ENCODE assay signal across 23 mouse cellular contexts in genomic region chr12:33144456-33144855, GRCm38 (mm10). TPM values are rescaled to one million over a fixed set of nuclear protein-coding genes. Genes with fewer than 3 reads are reported as not detected.
DNase-seq lines count a peak whose midpoint lies in the region; ATAC-seq and TF ChIP-seq lines count a peak whose summit lies in the region.
"Had no signal": no experiment of that assay in that cellular context is flagged by ENCODE, and none has a peak within 500 bp of the region (broad histone marks: within the 10 kb centered on the region; RNA-seq: fewer than 3 reads in every experiment).

No protein-coding gene starts in this region.

- H3K4me1 ChIP-seq in forebrain, embryonic 14.5 days (ENCODE audit: control insufficient read depth, insufficient read depth, low read length), result peaks cover 19% of the 10 kb centered on the region
- peaks cover 21% of the 10 kb centered on the region for H3K4me1 ChIP-seq in forebrain, embryonic 12.5 days

- 46% methylated on average over 8 of the region's 8 CpGs for WGBS in forebrain, embryonic 14.5 days
- 73% methylated on average over 8 of the region's 8 CpGs for WGBS in forebrain, embryonic 12.5 days

- H3K9ac ChIP-seq in forebrain, embryonic 14.5 days (ENCODE audit: low read length), result no peak overlapping the region
- no peak overlapping the region for H3K9ac ChIP-seq in forebrain, embryonic 12.5 days
- H3K9ac ChIP-seq: embryonic facial prominence, embryonic 13.5 days; forebrain, postnatal 0 days; hindbrain, embryonic 15.5 days; limb, embryonic 12.5 days; liver, embryonic 12.5 days; lung, embryonic 15.5 days; stomach, embryonic 15.5 days had no signal

- H3K27ac ChIP-seq in forebrain, embryonic 14.5 days (ENCODE audit: low read depth, low read length), result no peak overlapping the region
- H3K27ac ChIP-seq in forebrain, embryonic 12.5 days, result no peak overlapping the region
- H3K27ac ChIP-seq in layer of hippocampus, adult 2 months, result peak overlapping the region; percentile 53; the same call in 1 of the 2 replicates
- H3K27ac ChIP-seq: embryonic facial prominence, embryonic 13.5 days; hindbrain, embryonic 15.5 days; kidney, postnatal 0 days; limb, embryonic 12.5 days; liver, embryonic 12.5 days; lung, embryonic 15.5 days; stomach, embryonic 15.5 days had no signal

- no peaks in the 10 kb centered on the region for H3K9me3 ChIP-seq in forebrain, embryonic 14.5 days (replicated peaks; ENCODE audit: control insufficient read depth, low read length)
- no peaks in the 10 kb centered on the region for H3K9me3 ChIP-seq in forebrain, embryonic 12.5 days
- H3K9me3 ChIP-seq: embryonic facial prominence, embryonic 13.5 days; hindbrain, embryonic 15.5 days; limb, embryonic 12.5 days; liver, embryonic 12.5 days; lung, embryonic 15.5 days; stomach, embryonic 15.5 days had no signal

- intact Hi-C loops in heart, postnatal 10 days (cut with DNase I), result no loop called here

- 0 out of 2 replicates have a peak, but pooled peaks cover 3% of the 10 kb centered on the region for H3K27me3 ChIP-seq in forebrain, embryonic 14.5 days (replicated peaks; ENCODE audit: control insufficient read depth, insufficient read depth, low read length)
- H3K27me3 ChIP-seq in forebrain, embryonic 12.5 days, result peaks cover 23% of the 10 kb centered on the region
- H3K27me3 ChIP-seq: stomach, embryonic 15.5 days had no signal

- DNase-seq in forebrain, embryonic 14.5 days (ENCODE audit: low spot score), result peak; percentile 45
- DNase-seq in layer of hippocampus, adult 2 months (ENCODE audit: low spot score in 2 of 2), result no peak
- no peak for DNase-seq in layer of hippocampus, adult 9-10 months (ENCODE audit: low spot score)
- peak; percentile 34 for DNase-seq in right cerebral cortex, postnatal 14 days
- DNase-seq in right cerebral cortex, postnatal 4 days, result no peak
- no peak for DNase-seq in c-Kit-positive CD71-positive TER-119-positive erythroid progenitor cells, embryonic 14.5 days (ENCODE audit: low spot score)
- no peak for DNase-seq in heart, postnatal 10 days
- DNase-seq: adrenal gland, adult 2 months; cerebellum, adult 9-11 months; forebrain, postnatal 0 days; thymus, adult 18-20 months; thymus, postnatal 4 days had no signal

- no peak for ATAC-seq in forebrain, embryonic 14.5 days
- no peak for ATAC-seq in forebrain, embryonic 12.5 days (ENCODE audit: low FRiP score)
- ATAC-seq: forebrain, postnatal 0 days; intestine, embryonic 16.5 days; liver, embryonic 12.5 days had no signal

- TF ChIP-seq CTCF in layer of hippocampus, adult 2 months (conservative IDR thresholded peaks at IDR 0.05), result no peak

- no peak overlapping the region for H3K4me3 ChIP-seq in forebrain, embryonic 14.5 days (ENCODE audit: low read depth, low read length)
- H3K4me3 ChIP-seq in forebrain, embryonic 12.5 days (replicated peaks), result no peak overlapping the region
- peak overlapping the region; percentile 2; the same call in 1 of the 2 replicates for H3K4me3 ChIP-seq in layer of hippocampus, adult 2 months
- H3K4me3 ChIP-seq: embryonic facial prominence, embryonic 13.5 days; hindbrain, embryonic 15.5 days; limb, embryonic 12.5 days; liver, embryonic 12.5 days; lung, embryonic 15.5 days; stomach, embryonic 15.5 days had no signal

- no peak overlapping the region for H3K4me2 ChIP-seq in forebrain, embryonic 14.5 days (ENCODE audit: low read length)
- no peak overlapping the region for H3K4me2 ChIP-seq in forebrain, embryonic 12.5 days
- H3K4me2 ChIP-seq: embryonic facial prominence, embryonic 13.5 days; heart, embryonic 11.5 days; limb, embryonic 12.5 days; liver, embryonic 12.5 days; lung, embryonic 15.5 days; stomach, embryonic 15.5 days had no signal

- H3K36me3 ChIP-seq in forebrain, embryonic 14.5 days (ENCODE audit: control insufficient read depth, insufficient read depth, low read length), result no peaks in the 10 kb centered on the region
- no peaks in the 10 kb centered on the region for H3K36me3 ChIP-seq in forebrain, embryonic 12.5 days (replicated peaks)
- H3K36me3 ChIP-seq: embryonic facial prominence, embryonic 13.5 days; hindbrain, embryonic 15.5 days; limb, embryonic 12.5 days; liver, embryonic 12.5 days; lung, embryonic 15.5 days; stomach, embryonic 15.5 days had no signal

RNA-seq across cellular contexts. Expression of gene Atxn7l1, which starts 3.0 kb away (rescaled TPM):
- 18.1 and 20.0 TPM in 2 replicates for polyA plus RNA-seq in forebrain, embryonic 14.5 days (2014; fragmentation: Nextera tagmentation; extraction: Ambion mirVana)
- 12.8 and 15.0 TPM in 2 replicates for polyA plus RNA-seq in forebrain, embryonic 12.5 days (2016; fragmentation: Nextera tagmentation; extraction: Ambion mirVana)
- total RNA-seq in layer of hippocampus, adult 2 months (2021), result 10 to 100 TPM; 62.0 to 62.9 TPM
- 10 to 100 TPM; 16.6 to 18.6 TPM for total RNA-seq in heart, postnatal 10 days (2021)

RNA-seq across cellular contexts. Expression of gene Cdhr3, which starts 51.8 kb away (rescaled TPM):
- polyA plus RNA-seq in forebrain, embryonic 14.5 days (2014; fragmentation: Nextera tagmentation; extraction: Ambion mirVana), result 0.08 and 0.16 TPM in 2 replicates
- polyA plus RNA-seq in forebrain, embryonic 12.5 days (2016; fragmentation: Nextera tagmentation; extraction: Ambion mirVana), result 0.13 and 0.18 TPM in 2 replicates
- total RNA-seq in layer of hippocampus, adult 2 months (2021), result 1 to 10 TPM; 2.1 to 2.7 TPM
- total RNA-seq in heart, postnatal 10 days (2021), result under 1 TPM in 1 of 2 experiments, not detected in 1; 0.77 TPM
- total RNA-seq: adrenal gland, adult 2 months; megakaryocyte-erythroid progenitor cell, adult 5-6 weeks had no signal
- polyA plus RNA-seq: adrenal gland, adult 2 months; embryonic facial prominence, embryonic 13.5 days; heart, embryonic 11.5 days; kidney, postnatal 0 days; limb, embryonic 12.5 days; liver, embryonic 12.5 days had no signal

Comparison
In these comparisons a context has a peak if more than half of its experiments do, and no peak if none do; other contexts are left out.
1. DNase-seq: peak in forebrain, embryonic 14.5 days (single experiment) and right cerebral cortex, postnatal 14 days (single experiment); none in layer of hippocampus, adult 2 months (0 of 2), layer of hippocampus, adult 9-10 months (single experiment), right cerebral cortex, postnatal 4 days (single experiment), c-Kit-positive CD71-positive TER-119-positive erythroid progenitor cells, embryonic 14.5 days (single experiment) and heart, postnatal 10 days (0 of 2).